Mouse (Mus musculus): Measurements from ENCODE around the gene Dcaf12.

Gene Dcaf12

DNA sequence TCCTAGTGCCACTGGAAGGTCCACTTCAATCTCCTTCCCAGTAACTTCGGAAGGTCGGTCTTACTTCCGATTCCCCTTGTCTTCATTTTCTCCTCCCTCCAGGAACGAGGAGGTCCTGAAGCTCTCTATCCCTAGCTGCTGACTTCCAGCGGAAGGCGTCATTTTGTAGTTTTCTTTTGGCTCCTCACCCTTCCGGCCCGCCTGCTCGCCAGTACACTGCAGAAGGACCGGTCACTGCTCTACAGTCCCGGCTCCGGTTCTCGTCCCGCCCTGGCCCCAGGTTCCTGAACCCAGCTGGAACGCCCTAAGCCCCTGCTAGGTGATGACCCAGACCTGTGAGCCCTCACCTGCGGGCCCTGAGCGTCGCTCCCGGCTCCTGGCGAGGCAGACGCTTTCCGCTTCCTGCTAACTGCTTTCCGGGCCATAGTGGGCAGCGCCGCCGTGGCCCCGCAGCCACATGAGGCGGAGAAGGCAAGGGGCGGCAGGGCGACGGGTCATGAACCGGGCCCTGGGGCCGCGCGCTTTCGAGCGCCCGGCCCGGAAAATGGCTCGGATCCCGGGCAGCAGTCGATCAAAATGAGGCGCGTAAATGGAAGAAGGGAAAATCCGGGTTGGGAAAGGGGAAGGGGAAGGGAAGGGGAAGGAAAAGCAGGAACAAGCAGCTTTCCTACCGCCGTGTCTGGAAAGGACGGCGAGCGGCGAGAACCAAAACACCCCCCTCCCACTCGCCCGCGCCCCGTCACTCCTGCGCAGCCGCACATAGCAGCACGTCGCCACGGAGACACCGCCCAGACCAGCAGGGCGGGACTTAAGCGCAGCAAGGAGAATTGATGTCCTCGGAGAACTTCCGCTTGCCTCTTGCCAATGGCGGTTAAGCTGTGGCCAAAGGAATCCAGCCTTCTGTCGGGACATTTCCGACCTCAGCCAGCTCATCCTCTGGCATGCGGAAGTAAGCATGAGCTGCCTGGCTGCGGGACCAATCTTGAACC is at the start of gene Dcaf12:
Gene Dcaf12 (minus strand): TSS at position 749 of the 989 bp plus-strand sequence.
- peak; percentile 98 for DNase-seq (ENCODE audit: low read depth, low spot score)

DNA sequence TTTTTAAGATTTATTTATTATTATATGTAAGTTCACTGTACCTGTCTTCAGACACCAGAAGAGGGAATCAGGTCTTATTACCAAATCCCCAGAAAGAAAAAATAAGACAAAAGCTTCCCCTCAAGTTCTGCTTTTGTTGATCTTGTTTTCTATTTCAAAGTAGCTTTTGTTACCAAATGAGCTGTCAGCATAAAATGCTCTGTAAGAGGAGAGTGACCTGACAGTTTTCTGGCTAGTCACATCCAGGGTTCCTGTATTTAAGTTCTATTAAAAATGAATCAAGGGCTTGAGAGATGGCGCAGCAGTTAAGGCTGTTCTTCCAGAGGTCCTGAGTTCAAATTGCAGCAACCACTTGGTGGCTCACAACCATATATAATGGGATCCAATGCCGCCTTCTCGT is 46.4 kb upstream of the Dcaf12 start:
- DNase-seq (ENCODE audit: low read depth, low spot score), result no peak

DNA sequence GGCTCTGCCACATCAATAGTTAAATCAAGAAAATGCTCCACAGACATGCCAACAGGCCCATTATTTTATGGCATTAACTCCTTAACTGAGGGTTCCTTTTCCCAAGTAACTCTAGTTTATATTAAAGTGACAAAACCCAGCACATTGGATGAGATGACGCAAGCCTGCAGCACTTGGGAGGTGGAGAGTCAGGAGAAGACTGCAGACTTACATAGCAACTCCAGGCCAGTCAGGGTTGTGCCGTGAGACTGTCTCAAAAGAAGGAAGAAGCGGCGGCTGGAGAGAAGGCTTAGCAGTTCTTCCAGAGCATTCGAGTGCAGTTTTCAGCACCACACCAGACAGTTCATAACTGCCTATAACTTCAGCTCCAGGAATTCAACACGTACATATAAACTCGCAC is 44.7 kb upstream of the Dcaf12 start:
- no peak for DNase-seq (ENCODE audit: low read depth, low spot score)

DNA sequence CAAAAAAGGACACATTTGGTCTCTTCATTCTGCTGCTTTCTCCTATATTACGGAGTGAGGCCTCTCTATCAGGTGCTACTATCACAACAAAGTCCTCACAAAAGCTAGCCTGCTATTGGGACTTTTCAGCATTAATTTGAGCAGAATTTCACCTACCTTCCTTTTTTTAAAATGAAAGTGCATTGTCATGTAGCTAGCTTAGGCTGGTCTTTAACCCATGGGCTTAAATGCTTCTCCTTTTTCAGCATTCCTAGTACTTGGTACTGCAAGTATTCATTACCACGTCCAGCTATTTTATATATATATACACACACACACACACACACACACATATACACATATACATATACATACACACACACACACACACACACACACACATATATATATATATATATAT is 44.0 kb upstream of the Dcaf12 start:
- no peak for DNase-seq (ENCODE audit: low read depth, low spot score)

DNA sequence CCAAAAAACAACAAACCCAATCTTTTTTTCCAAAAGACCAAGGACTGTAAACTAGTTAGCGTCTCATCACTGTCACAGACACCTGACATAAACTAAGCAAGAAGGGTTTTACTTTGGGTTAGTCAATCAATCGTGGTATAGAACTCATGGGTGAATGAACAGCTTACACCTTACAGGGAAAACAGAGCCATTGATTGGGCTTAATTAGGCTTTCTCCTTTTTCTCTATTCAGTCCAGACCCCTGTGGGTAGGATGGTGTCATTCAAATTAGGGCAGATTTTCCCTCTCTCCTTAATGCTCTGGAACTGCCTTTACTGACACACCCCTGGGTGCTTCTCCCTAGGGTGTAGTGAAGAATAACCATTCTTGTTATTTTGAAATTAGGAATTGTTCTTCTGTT is 42.5 kb upstream of the Dcaf12 start:
- no peak for DNase-seq (ENCODE audit: low read depth, low spot score)

DNA sequence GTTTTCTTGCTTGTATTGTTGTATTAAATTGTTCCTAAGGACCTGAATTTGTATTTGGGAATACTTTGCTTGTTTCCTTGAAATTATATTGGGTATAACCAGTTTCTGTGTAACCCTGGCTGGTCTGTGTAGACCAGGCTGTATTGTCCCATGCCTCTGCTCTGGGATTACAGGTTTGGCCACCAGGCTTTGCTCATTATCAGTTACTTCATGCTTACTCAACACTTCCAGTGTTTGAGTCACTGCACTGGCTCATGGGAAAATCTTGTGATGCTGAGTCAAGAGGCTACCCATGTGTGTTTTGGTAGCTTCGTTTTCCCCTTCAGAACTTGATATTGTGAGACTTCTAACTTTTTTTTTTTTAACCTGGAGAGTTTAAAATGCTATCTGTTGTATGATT is 38.6 kb upstream of the Dcaf12 start:
- peak; percentile 26 for DNase-seq (ENCODE audit: low read depth, low spot score)

DNA sequence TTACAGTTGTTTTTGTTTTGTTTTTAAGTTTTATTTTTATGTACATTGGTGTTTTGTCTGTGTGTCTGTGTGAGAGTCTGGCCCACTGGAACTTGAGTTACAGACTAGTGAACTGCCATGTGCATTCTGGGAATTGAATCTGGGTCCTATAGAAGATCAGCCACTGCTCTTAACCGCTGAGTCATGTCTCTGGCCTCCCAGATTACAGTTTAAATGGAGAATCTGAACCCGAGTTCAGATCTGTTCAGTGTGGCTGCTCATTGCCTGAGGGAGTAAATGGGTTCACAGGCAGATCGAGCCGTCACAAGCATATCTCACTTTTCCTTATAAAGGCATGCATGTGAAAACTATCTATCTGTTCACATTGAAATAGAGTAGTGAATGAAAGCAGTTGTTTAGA is 38.1 kb upstream of the Dcaf12 start:
- DNase-seq (ENCODE audit: low read depth, low spot score), result no peak

DNA sequence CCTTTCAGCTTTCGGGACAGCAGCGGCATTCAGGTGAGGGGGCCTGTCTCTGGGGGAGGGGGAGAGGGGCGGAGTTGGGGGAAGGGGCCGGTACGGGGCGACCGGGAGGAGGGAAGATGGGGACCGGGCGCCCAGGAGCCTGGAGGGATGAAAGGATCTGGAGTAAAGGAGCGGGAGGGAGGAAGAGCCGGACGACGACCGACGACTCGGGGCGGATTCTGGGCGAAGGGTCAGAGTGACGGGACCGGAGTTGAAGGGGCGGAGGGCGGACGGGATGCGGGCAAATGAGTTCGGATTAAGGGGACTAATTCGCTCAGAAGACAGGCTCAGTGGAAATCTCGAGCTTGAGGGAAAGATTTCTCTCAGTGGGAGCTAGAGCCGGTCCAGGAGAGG is 34.5 kb upstream of the Dcaf12 start:
- DNase-seq (ENCODE audit: low read depth, low spot score), result no peak

DNA sequence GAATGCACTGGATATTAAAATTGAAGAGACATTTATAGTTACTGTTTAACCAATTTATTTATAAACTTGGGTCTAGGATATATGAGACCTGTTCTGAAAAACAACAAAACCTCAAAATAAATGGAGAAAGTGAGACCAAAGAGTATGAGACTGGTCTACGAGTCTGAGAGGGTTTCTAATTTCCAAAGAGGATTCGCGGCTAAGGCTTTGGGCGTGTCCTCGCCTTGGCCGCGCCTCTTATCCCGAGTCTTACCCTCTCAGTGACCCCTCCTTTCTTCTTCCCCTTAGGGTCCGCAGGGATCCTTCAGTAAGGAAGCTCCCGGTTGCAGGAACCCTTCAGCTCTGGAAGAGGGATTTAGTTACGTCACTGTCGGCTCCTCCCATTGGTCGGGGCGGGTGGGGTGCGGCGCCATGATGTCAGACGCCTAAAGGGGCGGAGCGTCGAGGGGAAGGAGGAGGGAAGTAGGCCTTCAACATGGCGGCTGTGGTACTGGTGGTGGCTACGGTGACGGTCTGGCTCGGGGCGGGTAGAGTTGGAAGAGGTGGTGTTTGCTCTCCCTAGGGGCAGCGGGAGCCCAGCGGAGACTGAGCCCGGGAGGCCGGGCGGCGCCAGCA is 34.0 kb upstream of the Dcaf12 start, which contains the start of gene Ubap1:
Gene Ubap1 (plus strand): TSS at position 413 of the 615 bp plus-strand sequence.
- peak; percentile 99 for DNase-seq (ENCODE audit: low read depth, low spot score)

DNA sequence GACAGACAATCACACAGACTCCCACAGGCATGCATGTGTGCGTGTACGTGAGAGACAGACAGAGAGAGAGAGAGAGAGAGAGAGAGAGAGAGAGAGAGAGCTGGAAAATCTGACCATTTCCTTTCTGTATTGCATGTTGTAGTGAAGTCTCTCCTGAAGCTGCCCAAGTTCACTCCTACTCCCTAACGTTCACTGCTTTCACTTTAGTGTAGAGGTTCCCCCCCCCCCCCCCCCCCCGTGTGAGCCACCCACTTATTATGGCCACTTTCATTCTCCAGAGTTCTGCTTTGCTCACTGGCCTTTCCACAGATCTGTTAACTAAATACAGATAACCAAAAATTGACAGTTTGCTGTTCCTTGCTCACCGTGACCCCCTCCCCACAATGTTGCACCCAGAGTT is 33.1 kb upstream of the Dcaf12 start:
- DNase-seq (ENCODE audit: low read depth, low spot score), result no peak

DNA sequence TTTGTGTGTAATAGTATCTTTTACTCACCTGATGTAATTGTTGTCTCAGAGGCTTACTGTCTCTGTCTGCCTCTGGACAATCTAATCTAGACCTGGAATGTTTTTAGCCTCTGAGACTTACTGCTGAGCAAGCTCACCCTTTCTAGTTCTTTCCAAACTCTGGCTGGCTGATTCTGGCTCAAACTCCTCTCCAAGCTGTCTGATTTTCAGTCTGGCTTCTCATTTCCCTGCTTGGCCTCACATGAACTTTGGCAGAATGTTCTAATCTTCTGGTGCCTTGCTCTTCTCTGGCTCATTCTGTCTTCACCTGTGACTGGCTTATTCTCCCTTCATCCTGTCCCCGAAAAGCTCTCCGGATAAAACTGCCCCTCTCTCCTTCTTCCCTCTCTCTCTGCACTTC is 31.3 kb upstream of the Dcaf12 start:
- no peak for DNase-seq (ENCODE audit: low read depth, low spot score)

DNA sequence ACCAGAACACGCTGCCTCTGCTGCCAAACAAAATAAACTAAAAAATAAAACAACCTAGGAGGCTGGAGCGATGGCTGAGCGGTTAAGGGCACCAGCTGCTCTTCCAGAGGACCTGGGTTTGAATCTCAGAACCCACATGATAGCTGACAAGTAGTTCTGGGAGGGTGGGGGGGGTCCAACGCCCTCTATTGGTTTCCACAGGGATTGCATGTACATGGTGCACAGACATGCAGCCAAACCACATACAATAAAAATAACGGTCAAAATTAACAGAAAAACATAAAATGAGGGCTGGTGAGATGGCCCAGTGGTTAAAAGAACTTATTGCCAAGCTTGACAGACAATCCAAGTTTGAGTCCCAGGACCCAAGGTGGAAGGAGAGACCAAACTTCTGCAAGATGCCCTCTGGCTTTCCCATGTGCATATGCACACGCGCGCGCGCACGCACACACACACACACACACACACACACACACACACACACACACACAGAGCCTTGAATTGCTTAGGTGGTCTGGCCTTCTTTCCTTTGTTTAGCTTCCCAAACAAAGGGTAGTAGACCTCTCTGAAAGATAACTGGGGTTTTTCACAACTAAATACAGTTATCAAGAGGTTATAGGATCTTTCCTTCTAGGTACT is 26.3 kb upstream of the Dcaf12 start:
- no peak for DNase-seq (ENCODE audit: low read depth, low spot score)

DNA sequence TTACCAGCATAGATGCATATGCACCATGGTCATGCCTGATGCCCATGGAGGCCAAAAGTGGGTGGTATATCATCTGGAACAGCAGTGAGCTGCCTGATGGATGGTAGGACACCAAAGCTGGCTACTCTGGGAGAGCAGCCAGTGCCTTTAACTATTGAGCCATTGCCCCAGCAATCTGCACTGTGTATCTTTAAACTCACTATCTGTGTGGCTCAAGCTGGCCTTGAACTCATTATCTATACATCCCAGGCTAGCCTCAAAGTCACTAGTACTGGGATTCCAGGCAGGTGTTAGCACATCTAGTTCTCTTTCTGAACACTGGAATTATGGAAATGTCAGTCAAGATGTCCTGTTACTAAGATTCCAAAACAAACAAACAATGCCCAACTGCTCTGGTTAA is 21.9 kb upstream of the Dcaf12 start:
- DNase-seq (ENCODE audit: low read depth, low spot score), result no peak

DNA sequence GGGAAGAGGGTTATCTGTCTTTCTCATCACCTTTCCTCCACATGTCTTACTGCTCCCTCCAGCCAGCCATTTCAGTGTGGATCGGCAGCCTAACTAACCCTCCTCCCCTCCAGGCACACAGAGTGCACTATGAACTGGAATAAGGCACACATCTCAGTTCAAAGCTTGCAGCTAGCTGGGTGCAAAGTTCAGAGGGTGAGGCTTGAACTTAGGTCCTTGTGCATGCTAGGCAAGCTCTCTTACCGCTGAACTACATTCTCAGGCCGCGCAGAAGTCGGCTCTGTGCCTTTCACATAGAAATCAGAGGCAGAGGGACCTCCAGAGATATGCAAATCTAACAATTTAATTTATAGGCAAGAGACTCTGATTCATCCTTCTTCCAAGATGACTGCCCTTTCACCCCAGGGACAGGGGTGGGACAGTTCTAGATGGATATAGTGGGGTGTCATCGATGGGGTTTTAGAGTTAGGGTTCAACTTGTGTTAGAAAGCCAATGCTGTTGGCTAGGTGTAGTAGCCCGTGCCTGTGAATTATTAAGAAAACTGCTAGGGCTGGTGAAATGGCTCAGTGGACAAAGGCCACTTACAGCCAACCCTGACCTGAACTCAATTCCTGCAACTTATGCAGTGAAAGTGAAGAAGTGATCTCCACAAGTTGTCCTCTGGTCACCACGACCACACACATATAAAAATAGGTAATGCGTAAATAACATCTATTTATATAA is 17.2 kb upstream of the Dcaf12 start:
- DNase-seq (ENCODE audit: low read depth, low spot score), result no peak

DNA sequence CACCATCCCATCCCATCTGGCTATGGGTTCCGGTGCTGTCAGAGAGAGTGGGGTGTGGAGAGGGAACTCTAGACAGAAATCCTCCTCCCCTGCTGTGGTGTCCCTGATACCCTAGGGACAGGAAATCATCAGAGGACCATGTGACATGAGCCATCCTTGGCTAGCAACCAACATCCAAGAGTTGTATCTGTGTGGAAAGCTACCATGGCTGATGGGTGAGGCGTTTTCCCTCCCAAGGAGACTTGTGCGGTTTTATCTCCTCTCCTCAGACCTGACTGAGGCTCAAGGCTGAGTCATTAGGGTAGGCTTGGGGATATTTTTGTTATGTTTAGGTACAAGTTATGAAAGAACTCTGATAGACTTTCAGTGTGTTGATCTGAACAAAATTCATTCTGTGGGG is 16.4 kb upstream of the Dcaf12 start:
- DNase-seq (ENCODE audit: low read depth, low spot score), result no peak

DNA sequence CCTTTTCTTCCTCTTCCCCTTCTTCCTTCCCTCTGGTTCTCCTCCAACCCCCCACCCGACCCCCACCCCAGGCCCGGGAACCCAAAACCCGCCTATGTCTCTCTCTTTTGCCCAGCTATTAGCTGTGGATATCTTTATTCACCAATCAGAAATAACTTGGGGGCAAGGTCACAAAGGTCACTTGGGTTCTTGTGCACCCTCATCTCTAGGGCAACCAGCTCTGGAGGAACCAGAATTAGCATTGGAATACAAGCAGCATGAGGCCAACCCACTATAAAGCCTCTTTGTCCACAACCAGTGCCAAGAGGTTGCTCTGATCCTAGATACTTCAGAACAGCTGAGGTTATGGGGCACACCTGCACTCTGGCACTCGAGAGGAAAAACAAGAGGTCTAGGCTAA is 14.8 kb upstream of the Dcaf12 start:
- DNase-seq (ENCODE audit: low read depth, low spot score), result peak; percentile 97

DNA sequence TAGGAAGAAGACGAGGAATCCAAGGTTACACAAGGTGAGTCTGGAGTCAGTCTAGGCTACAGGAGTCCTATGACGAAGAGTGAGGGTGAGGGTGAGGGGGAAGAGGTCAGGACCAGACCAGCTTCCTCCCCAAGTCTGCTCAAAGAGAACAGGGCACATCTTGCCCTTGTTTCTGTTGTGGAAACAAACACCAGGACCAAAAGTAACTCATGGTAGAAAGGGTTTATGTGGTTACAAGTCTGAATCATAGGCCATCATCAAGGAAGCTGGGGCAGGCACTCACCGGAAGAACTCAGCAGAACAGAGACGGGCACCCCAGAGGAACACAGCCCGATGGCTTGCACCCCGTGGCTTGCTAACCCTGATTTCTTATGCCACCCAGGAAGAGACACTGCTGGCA is 12.2 kb upstream of the Dcaf12 start:
- no peak for DNase-seq (ENCODE audit: low read depth, low spot score)

DNA sequence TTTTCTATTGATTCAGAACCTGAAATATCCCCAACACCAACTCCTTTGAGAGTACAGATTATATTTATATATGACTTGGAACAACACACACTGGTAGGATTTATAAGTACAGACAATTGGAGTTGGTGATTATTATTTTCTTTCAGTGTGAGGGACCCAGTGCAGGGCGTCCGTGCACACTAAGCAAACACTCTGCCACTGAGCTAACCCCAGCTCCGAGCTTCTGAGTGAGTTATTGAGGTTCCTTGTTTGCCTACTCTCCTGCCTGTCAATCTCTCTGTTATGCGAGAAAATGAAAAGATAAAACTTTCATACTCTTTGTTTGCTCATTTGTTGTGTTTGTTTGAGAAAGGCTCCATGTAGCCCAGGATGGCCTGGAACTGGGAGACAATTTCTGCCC is 6.3 kb upstream of the Dcaf12 start:
- no peak for DNase-seq (ENCODE audit: low read depth, low spot score)

DNA sequence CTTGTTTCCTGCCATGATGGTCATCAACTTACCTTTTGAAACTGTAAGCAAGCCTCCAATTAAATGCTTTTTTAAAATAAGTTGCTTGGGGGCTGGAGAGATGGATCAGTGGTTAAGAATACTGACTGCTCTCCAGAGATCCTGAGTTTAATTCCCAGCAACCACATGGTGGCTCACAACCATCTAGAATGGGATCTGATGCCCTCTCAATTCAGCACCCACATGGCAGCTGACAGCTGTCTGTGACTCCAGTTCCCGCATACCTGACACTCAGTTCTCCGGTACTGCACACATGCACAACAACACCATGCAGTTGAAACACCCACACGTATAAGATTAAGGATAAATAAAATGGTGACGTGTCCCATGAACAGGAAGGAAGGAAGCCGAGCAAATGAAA is 3.6 kb upstream of the Dcaf12 start:
- no peak for DNase-seq (ENCODE audit: low read depth, low spot score)

DNA sequence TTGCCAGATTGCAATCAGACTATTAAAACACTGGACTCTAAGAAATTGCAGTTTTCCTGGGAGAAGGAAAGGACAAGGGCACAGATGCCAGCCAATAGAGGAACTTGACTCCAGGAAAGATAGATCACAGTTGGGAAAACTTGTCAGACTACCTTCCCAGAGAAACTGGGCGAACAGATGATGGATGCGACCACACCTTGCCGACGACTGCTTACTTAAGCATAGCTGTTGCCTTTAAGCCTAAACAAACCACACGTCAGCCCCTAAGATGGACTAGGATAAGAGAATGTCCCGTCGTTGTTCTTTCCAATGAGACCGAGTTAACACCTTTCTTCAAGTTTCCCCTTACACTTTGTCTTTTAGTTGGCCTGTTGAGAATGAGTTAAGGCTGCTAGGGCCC is 484 bp upstream of the Dcaf12 start:
- no peak for DNase-seq (ENCODE audit: low read depth, low spot score)

DNA sequence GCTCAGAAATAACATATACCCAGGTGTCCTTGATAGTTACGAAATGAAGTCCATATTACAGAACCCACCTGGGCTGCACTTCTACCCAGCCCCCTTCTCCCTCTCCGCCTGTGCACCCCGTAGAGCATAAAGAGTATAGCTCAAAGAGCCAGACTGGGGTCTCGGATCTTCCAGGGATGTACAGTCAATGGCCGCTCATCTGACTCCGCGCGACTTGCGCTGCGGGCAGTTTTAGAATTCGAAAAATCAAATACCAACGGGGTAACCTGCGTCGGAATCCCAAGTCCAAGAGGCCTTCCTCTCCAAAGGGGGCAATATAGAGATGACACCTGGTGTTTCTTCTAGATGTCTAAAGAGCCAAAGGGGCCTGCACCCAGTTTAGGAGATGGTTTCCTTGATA is 967 bp downstream of the Dcaf12 start:
- no peak for DNase-seq (ENCODE audit: low read depth, low spot score)
